Mouse (Mus musculus) limb, embryonic 15.5 days (tissue): ENCODE measurements at regions not wholly inside any gene's neighbourhood (a gene's known extent, or its start where the extent isn't known, plus 50 kb on each side); places are given as distances from the start of the nearest gene placed in this dataset.
"Not testable (repeated sequence)": the region's sequence is repeated elsewhere in the genome, so short reads cannot be mapped to it uniquely, and the experiment has no call there.

Source experiments
- ATAC-seq: fragments of 200-750 bp; cut with Nextera tagmentation; 2 replicates; pipeline ENCODE4 v1.8.0; 2017; ENCODE audit warnings: low read depth, moderate TSS enrichment; ENCODE audit not compliant: insufficient number of reproducible peaks, low FRiP score, low TSS enrichment
- H3K27ac ChIP-seq: fragments of 300-500 bp; sonication (generic); 2 replicates; pipeline ENCODE4 v1.5.1; 2015; ENCODE audit warnings: moderate library complexity, mild to moderate bottlenecking, inconsistent platforms
- H3K27me3 ChIP-seq: fragments of 300-500 bp; sonication (generic); 2 replicates; pipeline ENCODE4 v1.6.1; 2015; ENCODE audit warnings: inconsistent platforms
- H3K36me3 ChIP-seq: fragments of 300-500 bp; sonication (generic); 2 replicates; pipeline ENCODE4 v1.6.1; 2015; ENCODE audit warnings: inconsistent platforms
- H3K4me1 ChIP-seq: fragments of 300-500 bp; sonication (generic); 2 replicates; pipeline ENCODE4 v1.6.1; 2015; ENCODE audit warnings: inconsistent platforms
- H3K4me2 ChIP-seq: fragments of 300-500 bp; sonication (generic); 2 replicates; pipeline ENCODE4 v1.6.1; 2015; ENCODE audit warnings: mild to moderate bottlenecking, inconsistent platforms
- H3K4me3 ChIP-seq: fragments of 300-500 bp; sonication (generic); 2 replicates; pipeline ENCODE4 v1.5.1; 2015; ENCODE audit warnings: mild to moderate bottlenecking, inconsistent platforms
- H3K9ac ChIP-seq: fragments of 300-500 bp; sonication (generic); 2 replicates; pipeline ENCODE4 v1.6.1; 2015; ENCODE audit warnings: inconsistent platforms
- H3K9me3 ChIP-seq: fragments of 300-500 bp; sonication (generic); 2 replicates; pipeline ENCODE4 v1.6.1; 2016; ENCODE audit warnings: inconsistent platforms
- WGBS: fragments of 180-500 bp; shearing (Covaris S2); methylation state at CpG from one replicate; pipeline ENCODE4 v1.1.7; 2015; 5-methylcytosine and 5-hydroxymethylcytosine counted together

GRCm38 (mm10) chr8:71026424-71026890, 120.7 kb downstream of the Map1s start:
- peak overlapping the region; percentile 31; the same call in 1 of the 2 replicates for H3K4me2 ChIP-seq
- not testable (repeated sequence) for H3K36me3 ChIP-seq, H3K4me1 ChIP-seq, H3K9ac ChIP-seq, H3K27me3 ChIP-seq, H3K4me3 ChIP-seq, H3K9me3 ChIP-seq, ATAC-seq, H3K27ac ChIP-seq
- WGBS, result 4% methylated on average over 17 of the region's 17 CpGs

- H3K36me3 ChIP-seq, H3K9me3 ChIP-seq, H3K27ac ChIP-seq, H3K27me3 ChIP-seq, H3K9ac ChIP-seq, H3K4me1 ChIP-seq, ATAC-seq, H3K4me2 ChIP-seq, H3K4me3 ChIP-seq: not testable (repeated sequence)
- WGBS, result 88% methylated on average over 2 of the region's 2 CpGs
These were observed 122.8 kb downstream of the Map1s start for GRCm38 (mm10) chr8:71028564-71028963.
